Mouse (Mus musculus) myocyte (in vitro differentiated cells): ENCODE results near the gene Ppp1r21.

Experiments used
- CEBPB ChIP-seq: IDR thresholded peaks from 2 replicates; pipeline ENCODE4 v1.6.1; 2011; ENCODE audit warnings: mild to moderate bottlenecking, moderate library complexity; ENCODE audit not compliant: poor library complexity, insufficient read depth, severe bottlenecking
- MAX ChIP-seq: IDR thresholded peaks from one replicate; pipeline ENCODE4 v1.6.1; 2011; ENCODE audit warnings: low read depth, mild to moderate bottlenecking, control low read depth
- MYOD1 ChIP-seq, 3 experiments: IDR thresholded peaks; one replicate each; pipeline ENCODE4 v1.6.1; 2011; ENCODE audit warnings: control low read depth in 2 of 3, low read depth in 2 of 3, mild to moderate bottlenecking in 2 of 3, moderate library complexity in 1 of 3; ENCODE audit not compliant: insufficient read length in 2 of 3, control insufficient read depth in 1 of 3
- MYOG ChIP-seq, 3 experiments: IDR thresholded peaks; one replicate each; pipeline ENCODE4 v1.6.1; 2011; ENCODE audit warnings: control low read depth in 2 of 3, low read depth in 2 of 3, mild to moderate bottlenecking in 2 of 3; ENCODE audit not compliant: insufficient read length in 2 of 3, control insufficient read depth in 1 of 3, insufficient read depth in 1 of 3
- POLR2A ChIP-seq: IDR thresholded peaks from one replicate; pipeline ENCODE4 v1.6.1; 2011; ENCODE audit warnings: low read depth, mild to moderate bottlenecking, control low read depth, moderate library complexity; ENCODE audit not compliant: insufficient read length
- POLR2AphosphoS2 ChIP-seq: IDR thresholded peaks from one replicate; pipeline ENCODE4 v1.6.1; 2011; ENCODE audit warnings: low read depth, control low read depth; ENCODE audit not compliant: insufficient read length
- TCF12 ChIP-seq: IDR thresholded peaks from one replicate; pipeline ENCODE4 v1.6.1; 2011; ENCODE audit warnings: mild to moderate bottlenecking, control low read depth; ENCODE audit not compliant: poor library complexity, insufficient read depth, severe bottlenecking
- USF1 ChIP-seq: IDR thresholded peaks from one replicate; pipeline ENCODE4 v1.6.1; 2011; ENCODE audit warnings: low read depth, mild to moderate bottlenecking, control low read depth, moderate library complexity

DNA sequence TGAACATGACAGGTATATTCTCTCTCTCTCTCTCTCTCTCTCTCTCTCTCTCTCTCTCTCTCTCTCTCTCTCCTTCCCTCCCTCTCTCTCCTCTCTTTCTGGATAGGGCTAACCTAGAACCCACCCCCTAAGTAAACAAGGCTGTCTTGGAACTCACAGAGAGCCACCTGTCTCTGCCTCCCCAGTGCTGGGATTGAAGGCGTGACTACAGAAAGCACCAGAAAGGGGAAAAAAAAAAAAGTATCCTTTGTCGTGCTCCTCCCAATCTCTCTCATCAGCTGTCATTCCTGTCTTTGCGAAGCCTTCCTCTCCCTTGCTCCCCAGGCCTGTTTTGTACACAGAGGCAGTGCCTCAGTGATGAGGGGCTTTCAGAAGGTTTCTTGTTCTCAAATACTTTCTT lies 19.9 kb upstream of the Ppp1r21 start:
- TF ChIP-seq POLR2A (no peak), MAX (no peak), USF1 (no peak), CEBPB (no peak), MYOD1 (IDR thresholded peaks at IDR 0.05; ENCODE audit: control insufficient read depth in 1 of 3, insufficient read length in 2 of 3, low read depth in 2 of 3) (no peak), POLR2AphosphoS2 (no peak), MYOG (IDR thresholded peaks at IDR 0.05; ENCODE audit: control insufficient read depth in 1 of 3, insufficient read depth in 1 of 3, insufficient read length in 2 of 3, low read depth in 2 of 3) (no peak), TCF12 (no peak)
